Mouse (Mus musculus) T-cell, adult 2 months (primary cell): ENCODE results near the gene Spg21.

Experiments
- DNase-seq: peaks from one replicate; pipeline ENCODE4 v3.0.0; 2022; ENCODE audit warnings: low spot score

The Spg21 gene

DNA sequence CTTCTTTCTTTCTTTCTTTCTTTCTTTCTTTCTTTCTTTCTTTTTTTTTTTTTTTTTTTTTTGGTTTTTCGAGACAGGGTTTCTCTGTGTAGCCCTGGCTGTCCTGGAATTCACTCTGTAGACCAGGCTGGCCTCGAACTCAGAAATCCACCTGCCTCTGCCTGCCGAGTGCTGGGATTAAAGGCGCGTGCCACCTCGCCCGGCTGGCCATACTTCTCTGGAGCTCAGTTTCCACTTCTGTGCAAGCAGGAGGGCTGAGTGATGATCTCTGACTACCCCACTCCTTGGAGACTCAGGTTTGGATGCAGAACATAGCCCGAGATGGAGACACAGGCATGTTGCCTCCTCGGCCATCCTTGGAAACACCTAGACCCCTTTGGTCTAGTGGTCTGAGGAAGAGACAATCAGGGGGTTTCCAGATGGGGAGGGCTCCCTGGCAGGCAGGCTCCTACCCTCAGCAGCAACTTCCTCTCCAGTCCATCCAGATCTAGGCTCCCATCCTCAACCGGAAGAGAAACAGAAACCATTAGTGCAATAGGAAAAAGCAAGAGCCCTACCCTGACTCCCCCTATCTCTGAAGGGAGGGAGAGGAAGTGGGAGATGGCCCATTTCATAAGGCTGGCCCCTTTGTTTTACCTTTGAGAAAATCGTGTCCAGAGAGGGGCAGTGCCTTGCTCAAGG is 75.2 kb downstream of the Spg21 start:
- DNase-seq, result peak; percentile 43

DNA sequence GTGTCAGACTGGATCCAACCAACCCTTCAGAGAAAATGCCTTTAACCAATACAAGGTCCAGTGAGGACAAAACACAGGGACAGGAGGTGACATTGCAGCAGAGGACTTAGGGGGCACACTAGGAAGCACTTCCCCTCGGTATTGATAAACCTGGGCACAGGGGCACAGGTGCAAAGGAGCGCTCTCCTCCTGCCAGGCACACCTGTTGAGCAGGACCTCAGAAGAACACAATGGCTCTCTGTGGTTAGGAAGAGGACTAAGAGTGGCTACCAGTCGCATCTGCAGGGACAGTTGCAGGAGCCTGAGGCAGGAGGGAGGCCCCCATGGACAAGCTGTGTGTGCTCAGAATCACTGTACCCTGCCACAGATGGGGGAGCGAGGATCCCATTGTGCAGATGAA is 75.7 kb downstream of the Spg21 start:
- no peak for DNase-seq
